Mouse (Mus musculus) liver, adult 2 months (tissue): ENCODE measurements around the gene Smim14.

Source experiments
- CTCF ChIP-seq: fragments of 200-500 bp; IDR thresholded peaks from 2 replicates; pipeline ENCODE4 v1.5.1; 2011; ENCODE audit warnings: low read depth, low read length, control low read depth
- POLR2A ChIP-seq: fragments of 200-500 bp; IDR thresholded peaks from 2 replicates; pipeline ENCODE4 v1.6.1; 2011; ENCODE audit warnings: low read length, control low read depth; ENCODE audit not compliant: insufficient read depth; ENCODE audit errors: extremely low read depth

DNA sequence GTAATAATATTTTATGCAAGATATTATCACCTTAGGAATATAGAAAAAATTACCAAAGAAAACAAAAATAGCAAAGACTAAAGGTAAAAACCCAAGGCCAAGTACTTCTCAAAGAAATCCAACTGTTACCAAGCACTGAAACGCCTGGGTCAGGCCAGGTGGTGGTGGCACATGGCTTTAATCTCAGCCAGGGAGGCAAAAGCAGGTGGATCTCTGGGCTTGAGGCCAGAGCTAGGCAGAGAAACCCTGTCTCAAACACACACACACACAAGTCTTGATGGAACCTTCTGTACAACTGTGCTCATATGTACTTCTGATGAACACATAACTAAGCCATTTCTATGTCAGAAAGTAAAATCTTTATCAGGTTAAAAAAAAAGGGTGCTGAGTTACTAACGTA lies 89.2 kb downstream of the Smim14 start:
- TF ChIP-seq CTCF = no peak
- no peak for TF ChIP-seq POLR2A
